Mouse (Mus musculus) kidney, adult 11 months (tissue): ENCODE measurements at regions not wholly inside any gene's neighbourhood (a gene's known extent, or its start where the extent isn't known, plus 50 kb on each side); places are given as distances from the start of the nearest gene placed in this dataset.

Experiments
- DNase-seq: peaks from one replicate; pipeline ENCODE4 v3.0.0; 2022

- no peak for DNase-seq
These were observed 234.8 kb upstream of the Meis1 start for GRCm38 (mm10) chr11:19253605-19254004.

GRCm38 (mm10) chr11:19254183-19254582 is 235.4 kb upstream of the Meis1 start:
- no peak for DNase-seq

- DNase-seq = no peak
These were observed 238.8 kb upstream of the Meis1 start for GRCm38 (mm10) chr11:19257549-19257948.

GRCm38 (mm10) chr11:19262832-19263231 is 244.0 kb upstream of the Meis1 start:
- no peak for DNase-seq

GRCm38 (mm10) chr11:19264798-19265671 is 246.2 kb upstream of the Meis1 start:
- no peak for DNase-seq

- DNase-seq = no peak
These were observed 246.8 kb upstream of the Meis1 start for GRCm38 (mm10) chr11:19265672-19265972.

- no peak for DNase-seq
These were observed 272.2 kb upstream of the Meis1 start for GRCm38 (mm10) chr11:19290971-19291370.

GRCm38 (mm10) chr11:19299411-19299810 is 280.6 kb upstream of the Meis1 start:
- no peak for DNase-seq

- DNase-seq = no peak
These were observed 287.9 kb upstream of the Meis1 start for GRCm38 (mm10) chr11:19306687-19307086.

GRCm38 (mm10) chr11:19330685-19331239 is 312.0 kb upstream of the Meis1 start:
- no peak for DNase-seq

- DNase-seq = no peak
These were observed 313.5 kb upstream of the Meis1 start for GRCm38 (mm10) chr11:19332274-19332673.

GRCm38 (mm10) chr11:19332727-19333126 is 313.9 kb upstream of the Meis1 start:
- no peak for DNase-seq

GRCm38 (mm10) chr11:19333908-19334487 is 315.2 kb upstream of the Meis1 start:
- DNase-seq = no peak

- no peak for DNase-seq
These were observed 316.6 kb upstream of the Meis1 start for GRCm38 (mm10) chr11:19335384-19335783.

GRCm38 (mm10) chr11:19339721-19340317 is 321.0 kb upstream of the Meis1 start:
- DNase-seq = no peak

- no peak for DNase-seq
These were observed 322.1 kb upstream of the Meis1 start for GRCm38 (mm10) chr11:19340889-19341288.

- no peak for DNase-seq
These were observed 322.6 kb upstream of the Meis1 start for GRCm38 (mm10) chr11:19341379-19341778.

GRCm38 (mm10) chr11:19342803-19343202 is 324.0 kb upstream of the Meis1 start:
- no peak for DNase-seq

- no peak for DNase-seq
These were observed 327.6 kb upstream of the Meis1 start for GRCm38 (mm10) chr11:19346276-19346826.

- DNase-seq = no peak
These were observed 331.8 kb upstream of the Meis1 start for GRCm38 (mm10) chr11:19350331-19351242.

GRCm38 (mm10) chr11:19351243-19351787 is 332.5 kb upstream of the Meis1 start:
- no peak for DNase-seq

GRCm38 (mm10) chr11:19353706-19354105 is 334.9 kb upstream of the Meis1 start:
- DNase-seq = no peak
